8 mouse cellular contexts compared by ENCODE assay signal in the genomic region with DNA sequence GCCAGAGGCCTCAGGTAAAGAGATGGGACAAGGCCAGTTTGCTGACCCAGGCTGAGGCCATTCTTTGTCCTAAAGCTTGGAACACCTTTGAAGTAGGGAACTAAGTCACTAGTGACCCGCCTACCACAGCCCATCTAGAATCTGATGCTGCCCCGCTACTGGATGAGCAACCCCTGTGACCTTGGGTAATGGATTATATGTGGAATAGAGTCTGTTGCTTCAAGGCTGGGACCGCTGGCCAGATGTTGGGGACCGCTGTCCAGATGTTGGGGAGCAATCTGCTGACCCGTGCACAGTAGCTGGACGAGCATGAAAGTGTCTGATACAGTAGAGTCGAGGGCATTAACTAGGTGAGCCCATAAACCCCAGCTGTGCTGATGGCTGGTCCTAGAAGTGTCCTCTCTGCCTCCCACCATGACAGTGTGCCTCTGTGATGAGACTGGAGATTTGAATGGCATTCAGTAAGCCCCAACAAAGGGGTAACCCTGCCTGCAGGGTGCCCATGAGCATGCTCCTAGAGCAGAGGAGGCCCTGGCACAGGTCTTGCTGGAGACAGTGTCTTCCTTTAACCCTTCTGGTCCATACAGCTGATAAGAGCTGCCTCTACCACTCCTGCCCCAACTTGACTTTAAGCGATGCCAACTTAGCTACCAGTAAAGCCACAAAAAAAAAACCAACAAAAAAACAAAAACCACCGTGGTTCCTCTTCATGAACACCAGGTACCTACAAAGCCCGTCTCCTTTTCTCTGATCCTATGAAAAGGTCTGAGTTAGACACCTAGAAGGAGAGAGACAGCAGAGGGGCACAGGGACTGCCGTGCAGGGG. TPM values are rescaled to one million over a fixed set of nuclear protein-coding genes. Genes with fewer than 3 reads are reported as not detected.
DNase-seq lines count a peak whose midpoint lies in the region; ATAC-seq and TF ChIP-seq lines count a peak whose summit lies in the region.

No protein-coding gene starts in this region.

- H3K79me2 ChIP-seq in myocyte (ENCODE audit: control insufficient read depth, insufficient read depth) = peaks cover 44% of the 10 kb centered on the region

- ATAC-seq in liver, embryonic 11.5 days (replicated peaks; ENCODE audit: low FRiP score) = no peak
- ATAC-seq in forebrain, embryonic 11.5 days (replicated peaks; ENCODE audit: low FRiP score) = no peak
- no peak for ATAC-seq in intestine, embryonic 14.5 days (replicated peaks; ENCODE audit: low FRiP score, low TSS enrichment, low read depth)
- ATAC-seq in cerebellum, adult (ENCODE audit: insufficient number of reproducible peaks, low FRiP score, low TSS enrichment) = no peak

- H3ac ChIP-seq in myocyte (ENCODE audit: control insufficient read depth, insufficient read length) = no peak overlapping the region

- H3K4me3 ChIP-seq in liver, embryonic 11.5 days (ENCODE audit: low read depth, low read length) = peak overlapping the region; percentile 98
- 0 out of 2 replicates have a peak overlapping the region, but pooled peaks have one; percentile 5 for H3K4me3 ChIP-seq in forebrain, embryonic 11.5 days (ENCODE audit: low read depth, low read length)
- H3K4me3 ChIP-seq in intestine, embryonic 14.5 days (ENCODE audit: low read depth, low read length) = 0 out of 2 replicates have a peak overlapping the region, but pooled peaks have one; percentile 88
- H3K4me3 ChIP-seq in myocyte = no peak overlapping the region

- peaks cover 74% of the 10 kb centered on the region for H3K4me1 ChIP-seq in liver, embryonic 11.5 days (replicated peaks; ENCODE audit: control insufficient read depth, insufficient read depth, low read length)
- H3K4me1 ChIP-seq in forebrain, embryonic 11.5 days (replicated peaks; ENCODE audit: control insufficient read depth, insufficient read depth, low read length) = peaks cover 21% of the 10 kb centered on the region
- H3K4me1 ChIP-seq in intestine, embryonic 14.5 days (replicated peaks; ENCODE audit: control insufficient read depth, insufficient read depth, low read length) = peaks cover 44% of the 10 kb centered on the region

- no peaks in the 10 kb centered on the region for H3K9me3 ChIP-seq in liver, embryonic 11.5 days (ENCODE audit: control insufficient read depth, low read length)
- H3K9me3 ChIP-seq in forebrain, embryonic 11.5 days (ENCODE audit: control insufficient read depth, low read length) = no peaks in the 10 kb centered on the region
- no peaks in the 10 kb centered on the region for H3K9me3 ChIP-seq in intestine, embryonic 14.5 days (ENCODE audit: control insufficient read depth, low read length)

- TF ChIP-seq POLR2A in myocyte (IDR thresholded peaks at IDR 0.05; ENCODE audit: insufficient read length, low read depth) = no peak

- H3K27ac ChIP-seq in liver, embryonic 11.5 days (ENCODE audit: low read depth, low read length) = peak overlapping the region; percentile 74
- H3K27ac ChIP-seq in forebrain, embryonic 11.5 days (ENCODE audit: low read depth, low read length) = no peak overlapping the region
- H3K27ac ChIP-seq in intestine, embryonic 14.5 days (ENCODE audit: low read depth) = no peak overlapping the region

- peak overlapping the region; percentile 95 for H3K4me2 ChIP-seq in liver, embryonic 11.5 days
- H3K4me2 ChIP-seq in forebrain, embryonic 11.5 days (ENCODE audit: low read depth, low read length, severe bottlenecking) = peak overlapping the region; percentile 99; the same call in 1 of the 2 replicates
- peak overlapping the region; percentile 98 for H3K4me2 ChIP-seq in intestine, embryonic 14.5 days (ENCODE audit: low read length)
- H3K4me2 ChIP-seq in myocyte (ENCODE audit: low read depth) = peak overlapping the region; percentile 99

- peaks cover 33% of the 10 kb centered on the region; the same call in 1 of the 2 replicates for H3K36me3 ChIP-seq in liver, embryonic 11.5 days (ENCODE audit: control insufficient read depth, insufficient read depth, low read length)
- peaks cover 7% of the 10 kb centered on the region; the same call in 1 of the 2 replicates for H3K36me3 ChIP-seq in forebrain, embryonic 11.5 days (ENCODE audit: control insufficient read depth, insufficient read depth, low read length)
- H3K36me3 ChIP-seq in intestine, embryonic 14.5 days (ENCODE audit: control insufficient read depth, insufficient read depth, low read length) = peaks cover 52% of the 10 kb centered on the region
- H3K36me3 ChIP-seq in myocyte (ENCODE audit: control insufficient read depth, insufficient read depth) = peaks cover 15% of the 10 kb centered on the region

- peak overlapping the region; percentile 99 for H3K9ac ChIP-seq in liver, embryonic 11.5 days (ENCODE audit: low read depth, low read length)
- peak overlapping the region; percentile 27 for H3K9ac ChIP-seq in forebrain, embryonic 11.5 days (ENCODE audit: low read length)
- H3K9ac ChIP-seq in intestine, embryonic 14.5 days (ENCODE audit: low read length) = peak overlapping the region; percentile 47; the same call in 1 of the 2 replicates

- DNase-seq in liver, embryonic 11.5 days (ENCODE audit: low spot score) = no peak
- no peak for DNase-seq in liver
- no peak for DNase-seq in forebrain, embryonic 11.5 days (ENCODE audit: low spot score)
- DNase-seq in intestine, embryonic 14.5 days (ENCODE audit: low spot score) = no peak
- DNase-seq in urinary bladder, postnatal 14 days (ENCODE audit: low spot score) = no peak
- no peak for DNase-seq in frontal cortex, adult 2 months (ENCODE audit: extremely low spot score in 1 of 2, low spot score in 1 of 2)

- WGBS in liver, embryonic 11.5 days = 65% methylated on average over 11 of the region's 11 CpGs
- WGBS in forebrain, embryonic 11.5 days = 87% methylated on average over 11 of the region's 11 CpGs
- 81% methylated on average over 11 of the region's 11 CpGs for WGBS in intestine, embryonic 14.5 days

- no peaks in the 10 kb centered on the region for H3K27me3 ChIP-seq in liver, embryonic 11.5 days (replicated peaks; ENCODE audit: control insufficient read depth, insufficient read depth, low read length)
- H3K27me3 ChIP-seq in forebrain, embryonic 11.5 days (ENCODE audit: control insufficient read depth, insufficient read depth, low read length) = no peaks in the 10 kb centered on the region
- H3K27me3 ChIP-seq in intestine, embryonic 14.5 days (replicated peaks; ENCODE audit: control insufficient read depth, insufficient read depth, low read length) = no peaks in the 10 kb centered on the region
- no peaks in the 10 kb centered on the region for H3K27me3 ChIP-seq in myocyte (ENCODE audit: control insufficient read depth, insufficient read depth, insufficient read length)

TF ChIP-seq in myocyte, 11 proteins besides CTCF, POLR2A, EP300 and RAD21:
- TF ChIP-seq SRF (IDR thresholded peaks at IDR 0.05; ENCODE audit: control insufficient read depth, insufficient read length, low read depth) (no peak), USF1 (IDR thresholded peaks at IDR 0.05; ENCODE audit: low read depth) (no peak), E2F4 (IDR thresholded peaks at IDR 0.05; ENCODE audit: insufficient read depth) (no peak), TCF12 (IDR thresholded peaks at IDR 0.05; ENCODE audit: insufficient read depth, poor library complexity, severe bottlenecking) (no peak)

RNA-seq across cellular contexts. Expression of a gene that starts 4.3 kb away (rescaled TPM):
- polyA plus RNA-seq in liver, embryonic 11.5 days (2014; fragmentation: Nextera tagmentation; extraction: Ambion mirVana) = 21.9 and 27.9 TPM in 2 replicates
- 17.2 and 18.6 TPM in 2 replicates for polyA plus RNA-seq in forebrain, embryonic 11.5 days (2014; fragmentation: Nextera tagmentation; extraction: Ambion mirVana)
- 11.9 and 12.2 TPM in 2 replicates for polyA plus RNA-seq in intestine, embryonic 14.5 days (2014; fragmentation: Nextera tagmentation; extraction: Ambion mirVana)
- polyA plus RNA-seq in myocyte (2012; fragmentation: generic; extraction: Trizol) = 42.4 TPM
- polyA plus RNA-seq in frontal cortex, adult 2 months (2012; rRNA removed) = 296 and 312 TPM in 2 replicates

RNA-seq across cellular contexts. Expression of a gene that starts 14.5 kb away (rescaled TPM):
- 55.8 and 57.8 TPM in 2 replicates for polyA plus RNA-seq in liver, embryonic 11.5 days (2014; fragmentation: Nextera tagmentation; extraction: Ambion mirVana)
- 56.8 and 59.2 TPM in 2 replicates for polyA plus RNA-seq in forebrain, embryonic 11.5 days (2014; fragmentation: Nextera tagmentation; extraction: Ambion mirVana)
- 20.3 and 22.1 TPM in 2 replicates for polyA plus RNA-seq in intestine, embryonic 14.5 days (2014; fragmentation: Nextera tagmentation; extraction: Ambion mirVana)
- polyA plus RNA-seq in myocyte (2012; fragmentation: generic; extraction: Trizol) = 14.4 TPM
- polyA plus RNA-seq in frontal cortex, adult 2 months (2012; rRNA removed) = 27.5 and 28.1 TPM in 2 replicates

RNA-seq across cellular contexts. Expression of a gene that starts 19.0 kb away (rescaled TPM):
- 0.22 and 0.30 TPM in 2 replicates for polyA plus RNA-seq in liver, embryonic 11.5 days (2014; fragmentation: Nextera tagmentation; extraction: Ambion mirVana)
- polyA plus RNA-seq in forebrain, embryonic 11.5 days (2014; fragmentation: Nextera tagmentation; extraction: Ambion mirVana) = not detected in 2 replicates
- polyA plus RNA-seq in intestine, embryonic 14.5 days (2014; fragmentation: Nextera tagmentation; extraction: Ambion mirVana) = 0.22 TPM in 1 of 2 replicates, not detected in the other
- polyA plus RNA-seq in myocyte (2012; fragmentation: generic; extraction: Trizol) = 303 TPM
- 1.1 and 1.4 TPM in 2 replicates for polyA plus RNA-seq in frontal cortex, adult 2 months (2012; rRNA removed)

RNA-seq across cellular contexts. Expression of a gene that starts 27.8 kb away (rescaled TPM):
- not detected in 2 replicates for polyA plus RNA-seq in liver, embryonic 11.5 days (2014; fragmentation: Nextera tagmentation; extraction: Ambion mirVana)
- polyA plus RNA-seq in forebrain, embryonic 11.5 days (2014; fragmentation: Nextera tagmentation; extraction: Ambion mirVana) = not detected in 2 replicates
- not detected in 2 replicates for polyA plus RNA-seq in intestine, embryonic 14.5 days (2014; fragmentation: Nextera tagmentation; extraction: Ambion mirVana)
- polyA plus RNA-seq in myocyte (2012; fragmentation: generic; extraction: Trizol) = 0.37 TPM
- polyA plus RNA-seq in frontal cortex, adult 2 months (2012; rRNA removed) = not detected in 2 replicates

RNA-seq across cellular contexts. Expression of a gene that starts 46.0 kb away (rescaled TPM):
- polyA plus RNA-seq in liver, embryonic 11.5 days (2014; fragmentation: Nextera tagmentation; extraction: Ambion mirVana) = 14.9 and 15.2 TPM in 2 replicates
- 16.5 and 17.4 TPM in 2 replicates for polyA plus RNA-seq in forebrain, embryonic 11.5 days (2014; fragmentation: Nextera tagmentation; extraction: Ambion mirVana)
- polyA plus RNA-seq in intestine, embryonic 14.5 days (2014; fragmentation: Nextera tagmentation; extraction: Ambion mirVana) = 26.4 and 29.6 TPM in 2 replicates
- 33.3 TPM for polyA plus RNA-seq in myocyte (2012; fragmentation: generic; extraction: Trizol)
- 88.7 and 97.3 TPM in 2 replicates for polyA plus RNA-seq in frontal cortex, adult 2 months (2012; rRNA removed)

Comparison
In these comparisons a context has a peak if more than half of its experiments do, and no peak if none do; other contexts are left out.
1. H3K9ac ChIP-seq: peak in every context shown above with its lines; median percentile 99 in liver, embryonic 11.5 days; 47 in intestine, embryonic 14.5 days; 27 in forebrain, embryonic 11.5 days.
2. RNA of a gene that starts 19.0 kb away (polyA plus RNA-seq): 303 TPM in myocyte (single experiment); 1.1 to 1.4 TPM in frontal cortex, adult 2 months, 0.22 to 0.30 TPM in liver, embryonic 11.5 days, not detected in forebrain, embryonic 11.5 days and 0.22 TPM in intestine, embryonic 14.5 days; every median in the first group is over 100 times any median in the second.
3. Peak in every context shown above with its lines, with median percentiles within 50 percentile points of each other: H3K4me2 ChIP-seq.